Mouse (Mus musculus): ENCODE results near the gene Stk40. TPM values are rescaled to one million over a fixed set of nuclear protein-coding genes. Genes with fewer than 3 reads are reported as not detected.
A peak's percentile ranks its signal among the peaks of the same experiment; 100 is the strongest.

Gene Stk40
- total and polyA plus RNA-seq, 2 experiments from 2014 or later, result 14.9 to 19.6 TPM

GRCm38 (mm10) chr4:126105131-126105783 lies 1.5 kb downstream of the Stk40 start:
- H3K27ac ChIP-seq (ENCODE audit: low read depth, low read length), result no peak overlapping the region
- H3K27me3 ChIP-seq (ENCODE audit: insufficient read depth, low read length), result no peaks in the 10 kb centered on the region
- H3K36me3 ChIP-seq (ENCODE audit: insufficient read depth), result no peaks in the 10 kb centered on the region
- ATAC-seq (no peak), DNase-seq (no peak)
- WGBS, result 51% methylated on average over 7 of the region's 7 CpGs
- H3K4me1 ChIP-seq (ENCODE audit: insufficient read depth), result peaks cover 28% of the 10 kb centered on the region
- H3K4me2 ChIP-seq (ENCODE audit: low read depth), result peak overlapping the region; percentile 85
- H3K9ac ChIP-seq, result peak overlapping the region; percentile 15; the same call in 1 of the 2 replicates
- no peak for TF ChIP-seq CTCF (IDR thresholded peaks at IDR 0.05; ENCODE audit: low read depth)
- H3K4me3 ChIP-seq (ENCODE audit: low read depth, low read length), result peak overlapping the region; percentile 93; the same call in 1 of the 2 replicates
- no peaks in the 10 kb centered on the region for H3K9me3 ChIP-seq (ENCODE audit: low read length)

- no peak for DNase-seq
- Histone ChIP-seq H3K9me3 (ENCODE audit: low read length) (no peaks in the 10 kb centered on the region), H3K4me3 (ENCODE audit: low read depth, low read length) (no peak overlapping the region), H3K9ac (no peak overlapping the region), H3K36me3 (ENCODE audit: insufficient read depth) (no peaks in the 10 kb centered on the region), H3K4me1 (ENCODE audit: insufficient read depth) (peaks cover 27% of the 10 kb centered on the region), H3K27ac (ENCODE audit: low read depth, low read length) (no peak overlapping the region), H3K27me3 (ENCODE audit: insufficient read depth, low read length) (no peaks in the 10 kb centered on the region), H3K4me2 (ENCODE audit: low read depth) (no peak overlapping the region)
- 27% methylated on average over 8 of the region's 8 CpGs for WGBS
- no peak for TF ChIP-seq CTCF (IDR thresholded peaks at IDR 0.05; ENCODE audit: low read depth)
- ATAC-seq, result no peak
Observed at GRCm38 (mm10) chr4:126108061-126108740, 4.4 kb downstream of the Stk40 start.

- peaks cover 23% of the 10 kb centered on the region for H3K4me1 ChIP-seq (ENCODE audit: insufficient read depth)
- no peak overlapping the region for H3K4me3 ChIP-seq (ENCODE audit: low read depth, low read length)
- no peaks in the 10 kb centered on the region for H3K27me3 ChIP-seq (ENCODE audit: insufficient read depth, low read length)
- peak overlapping the region; percentile 54; the same call in 1 of the 2 replicates for H3K27ac ChIP-seq (ENCODE audit: low read depth, low read length)
- peak; percentile 37; the same call in 1 of the 2 replicates for ATAC-seq
- no peaks in the 10 kb centered on the region for H3K9me3 ChIP-seq (ENCODE audit: low read length)
- no peaks in the 10 kb centered on the region for H3K36me3 ChIP-seq (ENCODE audit: insufficient read depth)
- H3K4me2 ChIP-seq (ENCODE audit: low read depth), result no peak overlapping the region
- TF ChIP-seq CTCF (IDR thresholded peaks at IDR 0.05; ENCODE audit: low read depth), result no peak
- DNase-seq, result no peak
- no peak overlapping the region for H3K9ac ChIP-seq
- 76% methylated on average over 10 of the region's 10 CpGs for WGBS
Observed at GRCm38 (mm10) chr4:126109613-126110373, 6.0 kb downstream of the Stk40 start.

- ATAC-seq, result peak; percentile 66
- DNase-seq, result peak; percentile 32
Observed at GRCm38 (mm10) chr4:126110374-126111152, 6.8 kb downstream of the Stk40 start.

DNA sequence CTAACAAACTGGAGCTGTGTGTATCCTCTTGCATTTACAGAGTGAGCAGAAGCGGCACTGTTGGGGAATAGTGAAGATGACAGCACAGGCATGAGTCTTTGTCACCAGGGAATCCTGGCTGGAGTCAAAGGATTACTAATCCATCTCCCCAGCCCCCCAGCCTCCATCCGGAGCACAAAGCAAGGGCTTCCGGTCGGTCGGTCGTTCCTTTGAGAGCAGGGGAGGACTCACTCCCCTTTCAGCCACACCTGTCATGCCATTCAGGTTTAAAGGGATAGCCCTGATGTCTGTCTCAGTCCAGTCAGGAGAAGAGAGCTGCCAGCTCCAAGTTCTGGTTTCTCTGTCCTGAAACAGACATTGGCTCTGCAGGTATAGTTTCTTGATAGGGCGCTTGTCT lies 7.4 kb downstream of the Stk40 start:
- Histone ChIP-seq H3K36me3 (ENCODE audit: insufficient read depth) (no peaks in the 10 kb centered on the region), H3K27me3 (ENCODE audit: insufficient read depth, low read length) (no peaks in the 10 kb centered on the region), H3K9me3 (ENCODE audit: low read length) (no peaks in the 10 kb centered on the region), H3K4me3 (ENCODE audit: low read depth, low read length) (no peak overlapping the region), H3K9ac (no peak overlapping the region), H3K4me1 (ENCODE audit: insufficient read depth) (peaks cover 13% of the 10 kb centered on the region), H3K4me2 (ENCODE audit: low read depth) (no peak overlapping the region), H3K27ac (ENCODE audit: low read depth, low read length) (peak overlapping the region; percentile 75)
- no peak for ATAC-seq
- no peak for DNase-seq
- no peak for TF ChIP-seq CTCF (IDR thresholded peaks at IDR 0.05; ENCODE audit: low read depth)
- WGBS, result 17% methylated on average over 7 of the region's 7 CpGs

More at GRCm38 (mm10) chr4:126110374-126111152, 6.8 kb downstream of the Stk40 start:
- Histone ChIP-seq H3K4me2 (ENCODE audit: low read depth) (no peak overlapping the region), H3K4me1 (ENCODE audit: insufficient read depth) (peaks cover 16% of the 10 kb centered on the region), H3K36me3 (ENCODE audit: insufficient read depth) (no peaks in the 10 kb centered on the region), H3K9me3 (ENCODE audit: low read length) (no peaks in the 10 kb centered on the region), H3K9ac (no peak overlapping the region), H3K27ac (ENCODE audit: low read depth, low read length) (peak overlapping the region; percentile 75), H3K4me3 (ENCODE audit: low read depth, low read length) (no peak overlapping the region), H3K27me3 (ENCODE audit: insufficient read depth, low read length) (no peaks in the 10 kb centered on the region)
- TF ChIP-seq CTCF (IDR thresholded peaks at IDR 0.05; ENCODE audit: low read depth), result peak; percentile 42
- 11% methylated on average over 12 of the region's 12 CpGs for WGBS

GRCm38 (mm10) chr4:126113243-126113642 lies 9.5 kb downstream of the Stk40 start:
- Histone ChIP-seq H3K9me3 (ENCODE audit: low read length) (no peaks in the 10 kb centered on the region), H3K4me3 (ENCODE audit: low read depth, low read length) (no peak overlapping the region), H3K9ac (no peak overlapping the region), H3K36me3 (ENCODE audit: insufficient read depth) (no peaks in the 10 kb centered on the region), H3K4me2 (ENCODE audit: low read depth) (no peak overlapping the region), H3K4me1 (ENCODE audit: insufficient read depth) (peaks cover 13% of the 10 kb centered on the region), H3K27me3 (ENCODE audit: insufficient read depth, low read length) (no peaks in the 10 kb centered on the region), H3K27ac (ENCODE audit: low read depth, low read length) (no peak overlapping the region)
- ATAC-seq (no peak), DNase-seq (no peak)
- no peak for TF ChIP-seq CTCF (IDR thresholded peaks at IDR 0.05; ENCODE audit: low read depth)
- 61% methylated on average over 4 of the region's 4 CpGs for WGBS

All from forebrain, postnatal 0 days (tissue).